Mouse (Mus musculus) CH12.LX (cell line): ENCODE data around the gene Isl1.

Source experiments
- CTCF ChIP-seq, 2 experiments: IDR thresholded peaks in 1 of 2; conservative IDR thresholded peaks in 1 of 2; 2 replicates each; pipeline ENCODE4 v1.5.1; 2011 to 2012; ENCODE audit warnings: low read depth in 2 of 2, low read length in 2 of 2, improper control_type of control experiment in 1 of 2, inconsistent platforms in 1 of 2, mild to moderate bottlenecking in 1 of 2, moderate library complexity in 1 of 2
- ETS1 ChIP-seq: conservative IDR thresholded peaks from 2 replicates; pipeline ENCODE4 v1.6.1; 2012; ENCODE audit warnings: low read depth, mild to moderate bottlenecking, inconsistent platforms, low read length, improper control_type of control experiment, moderate library complexity
- HCFC1 ChIP-seq: IDR thresholded peaks from 2 replicates; pipeline ENCODE4 v1.6.1; 2012; ENCODE audit warnings: low read depth, mild to moderate bottlenecking, inconsistent platforms, low read length, improper control_type of control experiment
- MAX ChIP-seq: IDR thresholded peaks from 2 replicates; pipeline ENCODE4 v1.6.1; 2011; ENCODE audit warnings: low read length, improper control_type of control experiment
- MEF2A ChIP-seq: IDR thresholded peaks from 2 replicates; pipeline ENCODE4 v1.6.1; 2014; ENCODE audit warnings: low read depth, mild to moderate bottlenecking, inconsistent platforms, low read length, improper control_type of control experiment, borderline replicate concordance
- MXI1 ChIP-seq: IDR thresholded peaks from 2 replicates; pipeline ENCODE4 v1.6.1; 2011; ENCODE audit warnings: mild to moderate bottlenecking, low read depth, low read length, improper control_type of control experiment
- NELFE ChIP-seq: IDR thresholded peaks from 2 replicates; pipeline ENCODE4 v1.6.1; 2011; ENCODE audit warnings: low read depth, low read length, improper control_type of control experiment
- UBTF ChIP-seq: IDR thresholded peaks from 2 replicates; pipeline ENCODE4 v1.6.1; 2012; ENCODE audit warnings: low read depth, mild to moderate bottlenecking, inconsistent platforms, low read length, improper control_type of control experiment, moderate library complexity

- TF ChIP-seq CTCF (conservative IDR thresholded peaks at IDR 0.05 in 1 of 2, IDR thresholded peaks at IDR 0.05 in 1 of 2; ENCODE audit: low read depth in 2 of 2, low read length in 2 of 2) = no peak
- TF ChIP-seq HCFC1 = no peak
- no peak for TF ChIP-seq MXI1
- no peak for TF ChIP-seq NELFE
- TF ChIP-seq MEF2A = no peak
- TF ChIP-seq MAX = no peak
- TF ChIP-seq ETS1 = no peak
- no peak for TF ChIP-seq UBTF
These were observed 4.6 kb downstream of the Isl1 start for GRCm38 (mm10) chr13:116304713-116305470.
